Mouse (Mus musculus) liver, embryonic 14.5 days (tissue): ENCODE results near the gene 4933407L21Rik.

Experiments used
- CTCF ChIP-seq: IDR thresholded peaks from 2 replicates; pipeline ENCODE4 v1.5.1; 2016; ENCODE audit warnings: antibody characterized with exemption, low read depth, control low read depth
- EP300 ChIP-seq: IDR thresholded peaks from 2 replicates; pipeline ENCODE4 v1.6.1; 2016; ENCODE audit warnings: antibody characterized with exemption, low read depth

DNA sequence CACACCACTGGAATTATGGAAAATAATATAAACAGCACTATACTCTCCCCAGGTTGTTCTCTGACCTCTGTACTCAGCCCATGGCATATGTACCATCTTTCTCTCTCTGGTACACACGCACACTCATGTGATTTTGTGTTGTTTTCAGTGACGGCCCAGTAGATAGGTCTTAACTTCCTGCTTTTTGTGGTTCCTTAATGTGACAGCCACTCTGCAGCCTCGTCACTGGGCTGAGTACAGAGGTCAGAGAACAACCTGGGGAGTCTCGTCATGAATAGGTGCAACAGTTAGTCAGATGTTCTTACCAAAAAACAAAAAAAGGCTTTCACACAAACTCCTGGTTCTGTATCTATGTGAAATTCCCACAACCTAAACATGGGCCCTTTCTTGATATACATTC lies 60.1 kb downstream of the 4933407L21Rik start:
- no peak for TF ChIP-seq EP300
- no peak for TF ChIP-seq CTCF
